Mouse (Mus musculus): ENCODE results near the gene Foxf2.

GRCm38 (mm10) chr13:31578389-31578788 lies 47.2 kb upstream of the Foxf2 start:
- TF ChIP-seq CTCF (IDR thresholded peaks at IDR 0.05; ENCODE audit: insufficient read depth, low read length) (no peak), POLR2A (IDR thresholded peaks at IDR 0.05; ENCODE audit: borderline replicate concordance, extremely low read depth, low read depth, low read length) (no peak)

Data from lung, adult 2 months (tissue).